Mouse (Mus musculus): ENCODE measurements around the gene Dpyd. TPM values are rescaled to one million over a fixed set of nuclear protein-coding genes. Genes with fewer than 3 reads are reported as not detected.

Dpyd gene
- polyA plus RNA-seq, 1 experiment from 2014 or later: not detected

- H3K79me2 ChIP-seq (ENCODE audit: inconsistent target): no peaks in the 10 kb centered on the region
- 74% methylated on average over 9 of the region's 9 CpGs for WGBS (ENCODE audit: missing documents)
- no peaks in the 10 kb centered on the region for H3K36me3 ChIP-seq (ENCODE audit: inconsistent target)
- no peak overlapping the region for H3K27ac ChIP-seq
- H3K4me3 ChIP-seq (ENCODE audit: inconsistent target): no peak overlapping the region
Observed at GRCm38 (mm10) chr3:118626455-118627375, 64.8 kb downstream of the Dpyd start.

DNA sequence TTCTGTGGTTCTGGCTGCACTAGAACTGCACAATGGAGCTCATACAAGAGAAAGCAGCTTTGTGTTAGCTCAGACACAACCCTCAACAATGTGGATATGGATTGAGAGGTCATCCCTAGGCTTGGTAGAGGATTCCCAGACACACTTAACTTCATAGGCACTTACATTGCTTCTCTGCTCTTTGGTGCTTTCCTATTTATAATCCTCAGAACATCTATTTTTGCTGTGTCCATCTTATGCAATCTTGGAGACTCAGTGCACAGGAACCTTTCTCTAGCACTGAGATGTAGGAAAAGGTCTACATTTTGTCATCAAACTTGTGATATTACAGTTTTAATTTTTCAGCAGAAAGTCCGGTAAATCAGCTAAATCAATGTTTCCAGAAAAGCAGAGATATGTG lies 67.8 kb downstream of the Dpyd start:
- Histone ChIP-seq H3K36me3 (ENCODE audit: inconsistent target) (no peaks in the 10 kb centered on the region), H3K27ac (no peak overlapping the region), H3K4me3 (ENCODE audit: inconsistent target) (no peak overlapping the region), H3K79me2 (ENCODE audit: inconsistent target) (no peaks in the 10 kb centered on the region)
- WGBS (ENCODE audit: missing documents): 87% methylated on average over 1 of the region's 1 CpGs

DNA sequence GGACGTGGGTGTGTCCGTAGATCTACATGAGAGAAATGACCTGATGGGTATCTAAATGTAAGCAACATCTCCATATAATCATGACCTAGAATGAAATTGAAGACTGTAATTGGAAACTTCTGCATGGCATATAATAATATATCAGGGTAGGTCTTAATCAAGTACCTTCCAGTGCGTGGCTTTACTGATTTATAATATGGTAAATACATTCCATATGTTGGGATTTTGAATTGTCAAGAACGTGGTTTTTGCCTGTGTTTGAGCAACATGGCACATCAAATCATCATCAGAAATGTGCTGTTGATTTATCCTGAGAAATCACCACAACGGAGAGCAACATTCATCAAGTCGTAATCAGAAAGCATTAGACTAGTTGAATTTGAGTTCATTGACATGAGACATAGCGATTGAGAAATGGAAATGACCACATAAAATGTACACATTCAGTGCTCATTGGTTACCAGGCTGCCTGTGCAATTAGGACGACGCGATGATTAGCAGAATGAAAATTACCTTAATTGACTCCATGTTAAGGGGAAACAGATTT lies 84.2 kb downstream of the Dpyd start:
- Histone ChIP-seq H3K79me2 (ENCODE audit: inconsistent target) (no peaks in the 10 kb centered on the region), H3K4me3 (ENCODE audit: inconsistent target) (no peak overlapping the region), H3K36me3 (ENCODE audit: inconsistent target) (no peaks in the 10 kb centered on the region), H3K27ac (no peak overlapping the region)
- 91% methylated on average over 10 of the region's 10 CpGs for WGBS (ENCODE audit: missing documents)

- Histone ChIP-seq H3K36me3 (ENCODE audit: inconsistent target) (no peaks in the 10 kb centered on the region), H3K27ac (no peak overlapping the region), H3K79me2 (ENCODE audit: inconsistent target) (no peaks in the 10 kb centered on the region), H3K4me3 (ENCODE audit: inconsistent target) (no peak overlapping the region)
- 87% methylated on average over 5 of the region's 5 CpGs for WGBS (ENCODE audit: missing documents)
Observed at GRCm38 (mm10) chr3:118663987-118664692, 102.2 kb downstream of the Dpyd start.

- Histone ChIP-seq H3K27ac (no peak overlapping the region), H3K36me3 (ENCODE audit: inconsistent target) (no peaks in the 10 kb centered on the region), H3K4me3 (ENCODE audit: inconsistent target) (no peak overlapping the region), H3K79me2 (ENCODE audit: inconsistent target) (no peaks in the 10 kb centered on the region)
- WGBS (ENCODE audit: missing documents): 78% methylated on average over 10 of the region's 10 CpGs
Observed at GRCm38 (mm10) chr3:118674121-118674745, 112.3 kb downstream of the Dpyd start.

DNA sequence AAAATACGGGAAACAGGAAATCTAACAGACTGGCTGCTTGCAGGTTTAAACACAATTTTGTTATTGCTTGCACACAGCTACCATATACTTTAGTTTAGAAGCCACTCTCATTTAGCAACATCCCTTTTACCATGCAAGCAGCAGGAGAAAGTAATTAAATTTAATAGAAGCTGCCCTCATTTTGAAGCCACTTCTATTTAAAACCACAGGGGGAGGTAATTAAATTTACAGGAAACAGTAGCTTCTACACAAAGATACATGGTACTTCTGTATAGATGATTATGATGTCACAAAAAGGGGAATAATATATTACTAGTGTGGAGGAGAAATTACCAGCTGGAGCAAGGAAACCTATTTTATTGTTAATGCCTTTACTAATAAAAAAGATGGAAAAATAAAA lies 113.5 kb downstream of the Dpyd start:
- Histone ChIP-seq H3K4me3 (ENCODE audit: inconsistent target) (no peak overlapping the region), H3K36me3 (ENCODE audit: inconsistent target) (no peaks in the 10 kb centered on the region)
- WGBS (ENCODE audit: missing documents): 8% methylated on average over 1 of the region's 1 CpGs

DNA sequence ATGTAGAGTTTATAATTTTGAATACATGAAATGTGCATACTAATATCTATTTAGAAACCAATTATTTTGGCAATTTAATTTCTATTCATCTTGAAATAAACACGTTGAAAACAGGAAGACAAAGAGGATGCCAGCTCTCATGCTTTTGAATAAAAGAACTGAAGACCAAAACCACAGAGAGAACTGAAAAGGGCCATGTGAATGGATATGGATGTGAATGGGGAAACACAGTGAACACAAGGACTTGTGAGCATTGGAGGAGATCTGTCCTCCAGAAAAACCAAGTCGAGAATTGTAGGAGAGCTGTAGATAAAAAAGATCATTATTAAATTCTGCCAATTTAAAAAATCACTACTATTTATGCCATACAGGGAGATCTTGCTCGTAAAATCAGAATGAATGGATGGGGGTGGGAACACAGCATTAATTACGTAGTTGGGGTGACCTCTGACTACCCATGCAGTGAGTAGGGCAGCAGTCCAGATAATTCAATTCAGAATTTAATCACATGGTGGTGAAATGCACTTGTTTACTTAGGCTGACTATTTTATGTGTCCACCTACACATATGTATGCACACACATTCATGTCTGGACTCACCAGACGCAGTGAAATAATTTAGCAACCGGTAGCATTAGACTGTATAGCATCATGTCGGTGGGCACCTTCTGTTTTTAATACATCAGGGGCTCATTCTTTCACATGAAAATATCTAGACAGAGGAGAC lies 114.3 kb downstream of the Dpyd start:
- WGBS (ENCODE audit: missing documents): 67% methylated on average over 7 of the region's 7 CpGs
- Histone ChIP-seq H3K36me3 (ENCODE audit: inconsistent target) (no peaks in the 10 kb centered on the region), H3K27ac (no peak overlapping the region), H3K4me3 (ENCODE audit: inconsistent target) (no peak overlapping the region), H3K79me2 (ENCODE audit: inconsistent target) (no peaks in the 10 kb centered on the region)

More for the DNA sequence above, 113.5 kb downstream of the Dpyd start:
- no peak overlapping the region for H3K27ac ChIP-seq
- no peaks in the 10 kb centered on the region for H3K79me2 ChIP-seq (ENCODE audit: inconsistent target)

- Histone ChIP-seq H3K79me2 (ENCODE audit: inconsistent target) (no peaks in the 10 kb centered on the region), H3K4me3 (ENCODE audit: inconsistent target) (no peak overlapping the region), H3K36me3 (ENCODE audit: inconsistent target) (no peaks in the 10 kb centered on the region), H3K27ac (no peak overlapping the region)
- WGBS (ENCODE audit: missing documents): 42% methylated on average over 4 of the region's 4 CpGs
Observed at GRCm38 (mm10) chr3:118680803-118681202, 118.9 kb downstream of the Dpyd start.

- WGBS (ENCODE audit: missing documents): 68% methylated on average over 3 of the region's 3 CpGs
- H3K4me3 ChIP-seq (ENCODE audit: inconsistent target): no peak overlapping the region
- H3K79me2 ChIP-seq (ENCODE audit: inconsistent target): no peaks in the 10 kb centered on the region
- no peak overlapping the region for H3K27ac ChIP-seq
- no peaks in the 10 kb centered on the region for H3K36me3 ChIP-seq (ENCODE audit: inconsistent target)
Observed at GRCm38 (mm10) chr3:118750269-118750668, 188.3 kb downstream of the Dpyd start.

GRCm38 (mm10) chr3:118753623-118754022 lies 191.7 kb downstream of the Dpyd start:
- Histone ChIP-seq H3K36me3 (ENCODE audit: inconsistent target) (no peaks in the 10 kb centered on the region), H3K27ac (no peak overlapping the region), H3K4me3 (ENCODE audit: inconsistent target) (no peak overlapping the region), H3K79me2 (ENCODE audit: inconsistent target) (no peaks in the 10 kb centered on the region)
- WGBS (ENCODE audit: missing documents): 77% methylated on average over 2 of the region's 2 CpGs

GRCm38 (mm10) chr3:118756099-118756498 lies 194.2 kb downstream of the Dpyd start:
- no peak overlapping the region for H3K27ac ChIP-seq
- H3K4me3 ChIP-seq (ENCODE audit: inconsistent target): no peak overlapping the region
- 92% methylated on average over 1 of the region's 1 CpGs for WGBS (ENCODE audit: missing documents)
- no peaks in the 10 kb centered on the region for H3K79me2 ChIP-seq (ENCODE audit: inconsistent target)
- no peaks in the 10 kb centered on the region for H3K36me3 ChIP-seq (ENCODE audit: inconsistent target)

- Histone ChIP-seq H3K36me3 (ENCODE audit: inconsistent target) (no peaks in the 10 kb centered on the region), H3K4me3 (ENCODE audit: inconsistent target) (no peak overlapping the region), H3K27ac (no peak overlapping the region), H3K79me2 (ENCODE audit: inconsistent target) (no peaks in the 10 kb centered on the region)
- WGBS (ENCODE audit: missing documents): 73% methylated on average over 1 of the region's 1 CpGs
Observed at GRCm38 (mm10) chr3:118812885-118813284, 251.0 kb downstream of the Dpyd start.

DNA sequence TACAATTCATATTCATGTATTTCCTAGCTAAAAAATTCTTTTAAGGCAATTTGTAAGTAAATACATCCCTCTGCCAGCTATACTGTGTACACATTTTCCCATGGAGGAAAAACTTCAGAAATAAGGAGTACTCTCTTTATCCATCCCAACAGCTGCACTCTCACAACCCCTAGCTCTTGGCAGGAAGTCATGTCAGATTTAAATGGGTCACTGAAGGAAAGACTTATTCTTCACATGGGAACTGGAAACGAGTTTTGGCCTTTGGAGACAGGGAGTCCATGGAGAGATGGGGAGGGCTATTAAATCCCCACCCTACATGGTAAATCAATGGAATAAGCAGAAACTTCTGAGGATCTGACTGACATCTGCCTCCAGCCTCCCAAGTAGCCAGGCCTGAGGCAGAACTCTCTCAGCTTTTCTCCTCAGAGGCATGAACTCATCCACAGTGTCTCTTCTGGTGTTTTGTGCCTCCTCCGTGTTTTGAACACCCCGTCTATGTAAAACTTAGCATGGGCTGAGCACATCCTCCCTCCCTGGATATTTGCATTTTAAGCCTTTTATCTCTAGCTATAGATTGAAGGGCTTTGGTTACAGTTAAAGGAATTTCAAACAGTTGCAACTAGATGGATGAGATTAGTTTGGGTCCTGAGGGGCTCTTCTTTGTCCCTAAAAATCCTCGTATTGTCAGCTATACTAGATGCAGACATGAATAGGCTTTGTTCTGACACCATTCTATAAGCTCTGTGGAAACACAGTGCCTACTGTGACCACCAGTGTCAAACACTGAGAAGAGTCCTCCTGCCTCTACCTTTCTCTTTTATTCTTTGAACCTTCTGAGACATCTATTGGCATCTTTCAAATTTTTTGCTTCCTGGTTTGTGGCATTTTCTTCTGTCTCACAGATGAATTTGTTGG lies 288.9 kb downstream of the Dpyd start:
- no peak overlapping the region for H3K4me3 ChIP-seq (ENCODE audit: inconsistent target)
- H3K27ac ChIP-seq: no peak overlapping the region
- no peaks in the 10 kb centered on the region for H3K79me2 ChIP-seq (ENCODE audit: inconsistent target)
- no peaks in the 10 kb centered on the region for H3K36me3 ChIP-seq (ENCODE audit: inconsistent target)
- 64% methylated on average over 4 of the region's 4 CpGs for WGBS (ENCODE audit: missing documents)

Measured in macrophage (primary cell).